Comparison of ENCODE assay signal across 8 mouse cellular contexts in the genomic region with DNA sequence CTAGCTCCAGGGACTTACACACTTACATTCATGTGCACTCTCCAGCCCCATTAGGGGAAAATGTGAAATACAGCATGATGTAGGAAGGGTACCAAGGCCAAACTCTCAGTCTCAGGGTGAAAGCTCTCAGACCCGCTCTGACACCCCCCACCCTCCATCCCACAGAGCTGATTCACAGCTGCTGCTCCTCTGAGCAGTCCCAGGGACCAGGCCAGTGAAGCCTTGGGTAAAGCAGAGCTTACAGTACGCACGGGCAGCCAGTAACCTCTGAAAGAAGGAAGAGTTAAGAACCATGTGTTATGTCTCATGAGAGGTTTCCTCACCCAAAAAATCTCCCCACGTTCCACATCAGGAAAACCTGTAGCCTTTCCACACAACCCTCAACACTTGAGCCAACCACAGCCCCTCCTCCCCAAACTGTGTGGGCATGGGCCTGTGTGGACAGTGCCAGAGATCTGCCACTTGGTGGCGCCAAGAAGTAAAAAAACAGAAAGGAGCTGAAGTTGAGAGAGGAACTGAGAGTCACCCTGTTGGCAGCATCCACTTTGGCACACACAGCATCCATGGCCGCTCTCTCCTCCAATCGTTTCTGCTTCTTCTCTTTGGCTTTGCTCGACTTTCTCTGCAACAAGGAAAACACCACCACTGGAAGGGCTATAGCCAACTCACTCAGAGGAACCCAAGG. TPM values are rescaled to one million over a fixed set of nuclear protein-coding genes. Genes with fewer than 3 reads are reported as not detected.
A peak's percentile ranks its signal among the peaks of the same experiment; 100 is the strongest.
DNase-seq lines count a peak whose midpoint lies in the region; ATAC-seq lines count a peak whose summit lies in the region.

No protein-coding gene starts in this region.

- peak; percentile 83 to 93 for DNase-seq in adrenal gland, adult (ENCODE audit: inconsistent age in 2 of 2, low spot score in 1 of 2)
- peak; percentile 77 for DNase-seq in embryo, embryonic 10 days (ENCODE audit: low spot score)
- DNase-seq in gastrocnemius, postnatal 10 days, result peak; percentile 65
- peak; percentile 83 to 89 for DNase-seq in left cerebral cortex, postnatal 25 days (ENCODE audit: low spot score in 2 of 2)
- peak; percentile 69 for DNase-seq in skeletal muscle tissue, adult 2 months (ENCODE audit: low read depth, low spot score)
- no peak for DNase-seq in yolk sac, embryonic 10.5 days (ENCODE audit: low spot score)

- H3K27ac ChIP-seq in intestine, embryonic 16.5 days (ENCODE audit: low read length), result no peak overlapping the region
- H3K27ac ChIP-seq in midbrain, embryonic 12.5 days (replicated peaks), result no peak overlapping the region

- H3K9me3 ChIP-seq in intestine, embryonic 16.5 days (ENCODE audit: control insufficient read depth, low read length), result no peaks in the 10 kb centered on the region
- no peaks in the 10 kb centered on the region for H3K9me3 ChIP-seq in midbrain, embryonic 12.5 days

- no peak overlapping the region for H3K4me2 ChIP-seq in intestine, embryonic 16.5 days (ENCODE audit: low read depth, low read length)
- H3K4me2 ChIP-seq in midbrain, embryonic 12.5 days (replicated peaks), result no peak overlapping the region

- H3K36me3 ChIP-seq in intestine, embryonic 16.5 days (ENCODE audit: control insufficient read depth, insufficient read depth, low read length), result peaks cover 7% of the 10 kb centered on the region
- peaks cover 43% of the 10 kb centered on the region for H3K36me3 ChIP-seq in midbrain, embryonic 12.5 days

- H3K4me1 ChIP-seq in intestine, embryonic 16.5 days (ENCODE audit: control insufficient read depth, insufficient read depth, low read length), result peaks cover under 1% of the 10 kb centered on the region; the same call in 1 of the 2 replicates
- H3K4me1 ChIP-seq in midbrain, embryonic 12.5 days, result peaks cover 16% of the 10 kb centered on the region

- no peaks in the 10 kb centered on the region for H3K27me3 ChIP-seq in intestine, embryonic 16.5 days (replicated peaks; ENCODE audit: control insufficient read depth, insufficient read depth, low read length)
- H3K27me3 ChIP-seq in midbrain, embryonic 12.5 days, result no peaks in the 10 kb centered on the region

- H3K4me3 ChIP-seq in intestine, embryonic 16.5 days (ENCODE audit: low read length), result no peak overlapping the region
- no peak overlapping the region for H3K4me3 ChIP-seq in midbrain, embryonic 12.5 days

- ATAC-seq in intestine, embryonic 16.5 days, result peak; percentile 74
- peak; percentile 78 for ATAC-seq in midbrain, embryonic 12.5 days (ENCODE audit: low FRiP score, low read depth)

- no peak overlapping the region for H3K9ac ChIP-seq in intestine, embryonic 16.5 days (ENCODE audit: low read depth, low read length)
- no peak overlapping the region for H3K9ac ChIP-seq in midbrain, embryonic 12.5 days (replicated peaks)

- intact Hi-C loops in left cerebral cortex, postnatal 25 days (cut with DNase I), result loop anchor here (10.0 kb wide), 2 partner anchors 110 to 380 kb away; a partner anchor contains a TSS

- WGBS in intestine, embryonic 16.5 days, result 56% methylated on average over 8 of the region's 8 CpGs
- whole genome bisulfite sequencing in midbrain, embryonic 12.5 days, result 55% methylated on average over 8 of the region's 8 CpGs

RNA-seq across cellular contexts. Expression of a gene that starts 6.3 kb away (rescaled TPM):
- 10 to 100 TPM; 12.5 to 15.9 TPM for total RNA-seq in gastrocnemius, postnatal 10 days (2021)
- polyA plus RNA-seq in intestine, embryonic 16.5 days (2015; fragmentation: Nextera tagmentation; extraction: Ambion mirVana), result 48.4 and 51.9 TPM in 2 replicates
- total RNA-seq in left cerebral cortex, postnatal 25 days (2021), result 10 to 100 TPM; 31.3 to 36.6 TPM
- polyA plus RNA-seq in midbrain, embryonic 12.5 days (2016; fragmentation: Nextera tagmentation; extraction: Ambion mirVana), result 88.4 and 91.0 TPM in 2 replicates

RNA-seq across cellular contexts. Expression of a gene that starts 17.3 kb away (rescaled TPM):
- 100 to 1,000 TPM; 275 to 315 TPM for total RNA-seq in gastrocnemius, postnatal 10 days (2021)
- polyA plus RNA-seq in intestine, embryonic 16.5 days (2015; fragmentation: Nextera tagmentation; extraction: Ambion mirVana), result 1,467 and 1,508 TPM in 2 replicates
- total RNA-seq in left cerebral cortex, postnatal 25 days (2021), result 1,000 to 10,000 TPM; 1,203 to 1,264 TPM
- 763 and 786 TPM in 2 replicates for polyA plus RNA-seq in midbrain, embryonic 12.5 days (2016; fragmentation: Nextera tagmentation; extraction: Ambion mirVana)

RNA-seq across cellular contexts. Expression of a gene that starts 28.6 kb away (rescaled TPM):
- total RNA-seq in gastrocnemius, postnatal 10 days (2021), result 10 to 100 TPM; 63.2 to 67.3 TPM
- 162 and 166 TPM in 2 replicates for polyA plus RNA-seq in intestine, embryonic 16.5 days (2015; fragmentation: Nextera tagmentation; extraction: Ambion mirVana)
- total RNA-seq in left cerebral cortex, postnatal 25 days (2021), result 100 to 1,000 TPM; 258 to 270 TPM
- polyA plus RNA-seq in midbrain, embryonic 12.5 days (2016; fragmentation: Nextera tagmentation; extraction: Ambion mirVana), result 230 and 248 TPM in 2 replicates

RNA-seq across cellular contexts. Expression of a gene that starts 32.4 kb away (rescaled TPM):
- 1 to 10 TPM; 8.2 to 9.1 TPM for total RNA-seq in gastrocnemius, postnatal 10 days (2021)
- 6.5 and 9.0 TPM in 2 replicates for polyA plus RNA-seq in intestine, embryonic 16.5 days (2015; fragmentation: Nextera tagmentation; extraction: Ambion mirVana)
- 10 to 100 TPM; 13.8 to 15.3 TPM for total RNA-seq in left cerebral cortex, postnatal 25 days (2021)
- 93.7 and 96.3 TPM in 2 replicates for polyA plus RNA-seq in midbrain, embryonic 12.5 days (2016; fragmentation: Nextera tagmentation; extraction: Ambion mirVana)
